In the genomic region with DNA sequence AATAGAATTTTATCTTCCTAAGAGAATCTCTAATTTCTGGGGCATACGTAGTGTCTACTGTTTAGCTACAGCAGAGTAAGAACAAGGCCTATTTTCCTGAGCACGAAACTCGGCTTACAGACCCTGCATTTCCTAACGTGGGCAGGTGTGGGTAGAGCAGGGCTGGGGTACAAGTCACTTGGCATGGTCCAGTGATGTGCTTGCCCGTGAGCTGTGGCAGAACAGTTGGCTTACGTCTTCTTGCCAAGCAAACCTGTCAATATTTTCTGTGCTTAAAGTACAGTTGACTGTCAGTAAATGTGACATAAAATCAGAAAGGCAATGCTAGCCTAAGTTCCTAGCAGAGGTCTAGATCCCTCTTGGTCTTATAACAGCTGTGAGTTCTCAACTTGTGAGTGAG, we compare ENCODE assay signal across 10 mouse cellular contexts.
"Had no signal": no experiment of that assay in that cellular context is flagged by ENCODE, and none has a peak within 500 bp of the region (broad histone marks: within the 10 kb centered on the region; RNA-seq: fewer than 3 reads in every experiment).

No protein-coding gene starts in this region.

- DNase-seq: kidney, adult 2 months; kidney, postnatal 25 days; layer of hippocampus, postnatal 36 days; liver, embryonic 13.5 days; lung, adult 2 months; retina, postnatal 1 day; right cerebral cortex, postnatal 25 days; spleen, adult 18-20 months; thymus, adult 2 months; thymus, postnatal 14 days had no signal
